Mouse (Mus musculus) limb, embryonic 11.5 days (tissue): ENCODE results near the gene Orm2. TPM values are rescaled to one million over a fixed set of nuclear protein-coding genes. Genes with fewer than 3 reads are reported as not detected.
"Not testable (repeated sequence)": the region's sequence is repeated elsewhere in the genome, so short reads cannot be mapped to it uniquely, and the experiment has no call there.

Source experiments
- ATAC-seq: fragments of 200-750 bp; cut with Nextera tagmentation; 2 replicates; pipeline ENCODE4 v1.8.0; 2017; ENCODE audit warnings: low read depth; ENCODE audit not compliant: insufficient number of reproducible peaks, low FRiP score, low TSS enrichment
- DNase-seq: peaks from one replicate; pipeline ENCODE4 v3.0.0-alpha.2; 2015; ENCODE audit warnings: low spot score
- H3K27ac ChIP-seq: fragments of 300-500 bp; sonication (generic); replicated peaks from 2 replicates; pipeline ENCODE4 v1.5.1; 2014; ENCODE audit warnings: low read depth, mild to moderate bottlenecking, low read length
- H3K27me3 ChIP-seq: fragments of 300-500 bp; sonication (generic); 2 replicates; pipeline ENCODE4 v1.6.1; 2014; ENCODE audit warnings: mild to moderate bottlenecking, low read length, mixed read lengths; ENCODE audit not compliant: control insufficient read depth, insufficient read depth
- H3K36me3 ChIP-seq: fragments of 300-500 bp; sonication (generic); 2 replicates; pipeline ENCODE4 v1.6.1; 2014; ENCODE audit warnings: mild to moderate bottlenecking, low read length, moderate library complexity, mixed read lengths; ENCODE audit not compliant: control insufficient read depth, insufficient read depth
- H3K4me1 ChIP-seq: fragments of 300-500 bp; sonication (generic); 2 replicates; pipeline ENCODE4 v1.6.1; 2014; ENCODE audit warnings: low read length, mixed read lengths; ENCODE audit not compliant: control insufficient read depth, insufficient read depth
- H3K4me2 ChIP-seq: fragments of 300-500 bp; sonication (generic); 2 replicates; pipeline ENCODE4 v1.6.1; 2014; ENCODE audit warnings: low read depth, mild to moderate bottlenecking, moderate library complexity; ENCODE audit not compliant: severe bottlenecking
- H3K4me3 ChIP-seq: fragments of 300-500 bp; sonication (generic); 2 replicates; pipeline ENCODE4 v1.5.1; 2014; ENCODE audit warnings: low read depth, low read length
- H3K9ac ChIP-seq: fragments of 300-500 bp; sonication (generic); 2 replicates; pipeline ENCODE4 v1.6.1; 2014; ENCODE audit warnings: mild to moderate bottlenecking, low read length
- H3K9me3 ChIP-seq: fragments of 300-500 bp; sonication (generic); 2 replicates; pipeline ENCODE4 v1.6.1; 2016; ENCODE audit warnings: low read length; ENCODE audit not compliant: control insufficient read depth
- WGBS: fragments of 180-500 bp; shearing (Covaris S2); extraction: QIAGEN DNeasy Blood & Tissue Kit; methylation state at CpG from one replicate; pipeline ENCODE4 v1.1.7; 2014; 5-methylcytosine and 5-hydroxymethylcytosine counted together
- polyA plus RNA-seq: library from polyadenylated mRNA; unstranded; fragments of >200 nt; fragmentation: Nextera tagmentation; extraction: Ambion mirVana; gene quantifications from 2 replicates; pipeline ENCODE4 v1.2.1, GENCODE M21; 2014

The Orm2 gene
- not detected in 2 replicates for polyA plus RNA-seq

DNA sequence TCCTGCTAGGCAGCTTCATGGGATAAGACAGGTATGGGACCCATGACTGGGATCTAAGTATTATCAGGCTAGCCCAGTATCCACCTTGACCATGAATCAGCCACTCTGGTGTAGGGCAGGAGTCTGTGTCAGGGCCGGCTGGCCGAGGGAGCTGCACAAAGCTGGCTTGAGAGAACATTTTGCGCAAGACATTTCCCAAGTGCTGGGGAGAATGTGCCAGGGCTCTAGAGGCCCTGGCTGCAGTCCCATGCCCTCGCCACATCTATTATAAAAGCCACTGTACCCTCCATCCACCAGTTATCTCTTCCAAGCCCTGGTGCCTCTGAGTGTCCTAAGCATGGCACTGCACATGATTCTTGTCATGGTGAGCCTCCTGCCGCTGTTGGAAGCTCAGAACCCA lies at the start of gene Orm2:
Orm2 (plus strand) TSS at position 300 of the 400 bp plus-strand sequence.
- Histone ChIP-seq H3K9me3 (no peaks in the 10 kb centered on the region), H3K27me3 (no peaks in the 10 kb centered on the region), H3K36me3 (no peaks in the 10 kb centered on the region), H3K27ac (no peak within 1 kb of the TSS), H3K4me1 (no peaks in the 10 kb centered on the region), H3K4me2 (no peak within 1 kb of the TSS), H3K9ac (no peak within 1 kb of the TSS), H3K4me3 (no peak within 1 kb of the TSS)
- DNase-seq (no peak), ATAC-seq (no peak)
- 93% methylated on average over 5 of the region's 5 CpGs for WGBS

DNA sequence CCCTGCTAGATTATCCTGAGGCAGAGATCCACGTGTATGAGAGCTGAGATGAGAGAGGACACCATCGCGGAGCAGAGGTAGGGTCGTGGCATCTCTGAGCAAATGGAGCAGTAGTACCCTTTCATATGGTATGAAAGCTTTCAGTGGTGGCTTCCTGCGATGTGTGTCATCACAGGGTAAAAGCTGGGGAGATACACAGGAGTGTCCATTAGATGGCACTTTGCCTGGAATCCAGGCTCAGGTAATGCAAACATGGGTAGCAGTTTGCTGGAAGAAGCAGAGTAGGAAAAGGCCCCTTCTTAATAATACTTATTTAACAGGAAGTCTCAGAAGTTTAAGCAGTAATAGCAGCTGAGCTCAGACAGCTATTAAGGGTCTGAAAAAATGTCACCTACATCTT lies 48.2 kb upstream of the Orm2 start:
- DNase-seq: no peak
- no peak overlapping the region for H3K9ac ChIP-seq
- peaks cover 2% of the 10 kb centered on the region; the same call in 1 of the 2 replicates for H3K36me3 ChIP-seq
- H3K4me3 ChIP-seq: no peak overlapping the region
- no peaks in the 10 kb centered on the region for H3K4me1 ChIP-seq
- H3K9me3 ChIP-seq: no peaks in the 10 kb centered on the region
- ATAC-seq: no peak
- no peak overlapping the region for H3K27ac ChIP-seq
- no peak overlapping the region for H3K4me2 ChIP-seq
- H3K27me3 ChIP-seq: no peaks in the 10 kb centered on the region
- 73% methylated on average over 5 of the region's 5 CpGs for WGBS

DNA sequence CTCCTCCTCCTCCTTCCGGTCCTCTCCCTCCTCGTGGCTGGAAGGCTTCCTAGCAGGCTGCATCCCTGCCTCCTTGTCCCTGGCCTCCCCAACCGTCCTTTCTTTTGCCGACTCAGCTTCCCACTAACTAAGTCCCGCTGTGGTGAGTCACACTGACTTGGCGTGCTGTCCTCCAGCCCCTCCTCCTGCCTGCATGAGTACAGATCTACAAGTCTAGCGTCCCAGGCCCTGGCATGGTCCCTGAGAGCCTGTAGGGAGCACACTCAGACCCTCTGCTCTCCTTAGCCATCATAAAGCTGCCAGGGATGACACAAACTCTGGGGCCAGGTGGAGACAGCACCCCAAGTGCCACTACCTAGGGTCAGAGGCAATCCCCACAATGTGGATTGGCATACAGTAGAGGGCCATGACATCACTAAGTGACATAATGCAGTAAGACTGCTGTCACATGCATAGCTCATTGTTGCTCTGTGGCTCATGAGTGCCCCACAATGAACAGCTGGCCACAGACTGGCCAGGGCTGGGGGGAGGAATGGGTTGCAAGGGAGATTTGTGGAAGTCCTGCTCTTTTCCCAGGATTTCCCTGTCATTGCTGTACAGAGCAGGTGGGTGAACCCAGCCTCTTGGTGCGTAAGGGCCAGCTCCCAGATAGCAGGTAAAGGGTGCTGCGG lies 46.0 kb upstream of the Orm2 start:
- Histone ChIP-seq H3K4me1 (no peaks in the 10 kb centered on the region), H3K4me2 (no peak overlapping the region), H3K27me3 (no peaks in the 10 kb centered on the region), H3K27ac (no peak overlapping the region), H3K9me3 (no peaks in the 10 kb centered on the region), H3K9ac (no peak overlapping the region), H3K36me3 (peaks cover 2% of the 10 kb centered on the region; the same call in 1 of the 2 replicates), H3K4me3 (no peak overlapping the region)
- 76% methylated on average over 9 of the region's 9 CpGs for whole genome bisulfite sequencing
- no peak for ATAC-seq
- DNase-seq: no peak

DNA sequence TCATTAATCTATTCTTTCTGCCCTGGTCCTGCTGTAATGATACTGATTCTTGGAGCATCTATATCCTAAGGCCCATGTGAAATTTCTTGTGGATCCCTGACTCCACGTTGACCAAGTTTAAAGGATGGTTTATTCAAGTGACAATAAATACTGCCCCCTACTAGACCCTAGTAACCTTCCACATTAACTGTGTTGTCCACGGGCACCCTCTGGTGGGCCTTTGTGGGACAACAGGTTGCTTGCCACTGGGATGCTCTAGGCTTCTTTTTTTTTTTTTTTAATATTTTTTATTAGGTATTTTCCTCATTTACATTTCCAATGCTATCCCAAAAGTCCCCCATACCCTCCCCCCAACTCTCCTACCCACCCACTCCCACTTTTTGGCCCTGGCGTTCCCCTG lies 42.7 kb upstream of the Orm2 start:
- H3K4me2 ChIP-seq, H3K9ac ChIP-seq, ATAC-seq, H3K9me3 ChIP-seq, H3K36me3 ChIP-seq, H3K4me1 ChIP-seq, H3K4me3 ChIP-seq, H3K27ac ChIP-seq, H3K27me3 ChIP-seq: not testable (repeated sequence)
- peak; percentile 79 for DNase-seq
- WGBS: 24% methylated on average over 3 of the region's 3 CpGs

DNA sequence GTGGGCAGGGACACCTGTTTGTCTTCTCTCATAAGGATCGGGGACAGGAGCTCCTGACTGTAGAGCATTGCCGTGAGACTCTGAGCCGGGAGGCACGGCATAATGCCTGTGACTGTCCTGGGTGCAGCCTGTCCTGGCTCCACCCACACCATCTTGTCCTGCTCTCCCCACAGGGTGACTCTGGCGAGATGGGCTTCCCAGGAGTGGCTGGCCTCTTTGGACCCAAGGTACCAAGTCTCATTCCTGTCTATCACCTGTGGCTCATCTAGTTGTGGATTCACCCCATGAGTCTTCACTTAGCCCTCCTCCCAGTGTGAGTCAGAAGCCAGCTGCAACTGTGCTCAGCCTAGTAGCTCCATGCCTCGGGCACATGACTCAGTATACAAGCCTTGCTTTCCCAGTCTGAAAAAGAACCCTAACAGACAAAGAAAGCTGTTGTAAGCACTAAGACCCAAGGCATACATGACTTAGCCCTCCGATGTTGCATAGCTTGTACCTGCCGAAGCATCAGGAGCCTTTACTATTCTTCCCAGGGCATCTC lies 38.9 kb upstream of the Orm2 start:
- Histone ChIP-seq H3K27ac (no peak overlapping the region), H3K4me3 (no peak overlapping the region), H3K36me3 (peaks cover 4% of the 10 kb centered on the region; the same call in 1 of the 2 replicates), H3K9me3 (no peaks in the 10 kb centered on the region), H3K9ac (no peak overlapping the region), H3K4me1 (no peaks in the 10 kb centered on the region), H3K27me3 (no peaks in the 10 kb centered on the region), H3K4me2 (no peak overlapping the region)
- WGBS: 77% methylated on average over 8 of the region's 8 CpGs
- no peak for DNase-seq
- no peak for ATAC-seq

DNA sequence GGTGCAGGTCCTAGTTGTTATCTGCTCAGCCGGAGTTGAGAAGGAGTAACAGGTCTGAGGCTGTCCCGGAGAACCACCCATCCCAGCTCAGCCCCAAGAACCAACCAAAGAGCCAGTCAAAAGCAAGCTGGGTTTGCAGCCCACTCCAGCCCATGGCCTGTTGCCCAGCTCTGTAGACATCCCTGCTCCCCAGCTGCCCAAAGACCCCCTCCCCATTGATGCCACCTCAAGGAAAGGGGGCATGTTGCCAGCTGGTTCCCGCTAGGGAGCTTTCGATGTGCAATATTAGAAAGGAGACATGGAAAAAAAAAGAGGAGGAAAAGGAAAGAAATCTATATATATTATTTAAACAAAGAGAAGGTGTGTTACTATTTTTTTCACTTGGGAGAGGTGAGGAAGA lies 28.8 kb upstream of the Orm2 start:
- peaks cover 11% of the 10 kb centered on the region; the same call in 1 of the 2 replicates for H3K36me3 ChIP-seq

DNA sequence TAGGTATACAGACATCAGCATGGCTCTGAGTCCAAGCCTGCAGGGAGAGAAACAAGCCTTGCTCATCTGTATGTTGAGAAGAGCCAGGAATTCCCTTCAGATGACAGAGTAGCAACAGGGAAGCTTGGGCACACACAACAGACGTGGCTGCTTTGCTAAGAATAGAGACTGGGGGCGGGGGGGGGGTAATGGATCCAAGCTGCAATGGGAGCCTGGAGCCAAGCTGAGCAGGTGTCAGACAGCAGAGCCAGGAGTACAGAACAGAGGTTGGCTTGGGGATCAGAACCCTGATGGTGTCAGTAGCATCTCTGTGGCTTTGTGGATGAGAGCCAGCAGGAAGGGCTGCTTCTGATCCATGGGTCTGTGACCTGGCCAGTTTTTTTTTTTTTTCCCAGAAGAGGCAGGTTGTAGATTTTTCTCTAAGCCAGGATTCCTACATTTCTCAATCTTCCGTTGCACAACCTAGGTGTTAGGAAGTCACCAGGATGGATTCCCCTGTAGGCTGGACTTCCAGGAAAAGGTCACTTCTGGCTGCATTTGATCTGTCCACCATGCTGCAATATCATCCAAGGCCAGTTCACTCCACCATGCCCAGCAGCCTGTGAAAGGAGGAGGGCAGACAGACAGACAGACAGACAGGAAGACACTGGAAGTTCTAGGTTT lies 23.7 kb upstream of the Orm2 start:
- H3K4me2 ChIP-seq: no peak overlapping the region
- no peaks in the 10 kb centered on the region for H3K4me1 ChIP-seq
- WGBS: 76% methylated on average over 3 of the region's 3 CpGs
- H3K4me3 ChIP-seq: no peak overlapping the region
- ATAC-seq (no peak), DNase-seq (no peak)
- no peaks in the 10 kb centered on the region for H3K36me3 ChIP-seq
- H3K27ac ChIP-seq: no peak overlapping the region
- no peaks in the 10 kb centered on the region for H3K9me3 ChIP-seq
- H3K27me3 ChIP-seq: no peaks in the 10 kb centered on the region
- H3K9ac ChIP-seq: no peak overlapping the region

More for the DNA sequence above, 28.8 kb upstream of the Orm2 start:
- H3K4me3 ChIP-seq: no peak overlapping the region
- no peaks in the 10 kb centered on the region for H3K27me3 ChIP-seq
- no peak overlapping the region for H3K27ac ChIP-seq
- H3K4me2 ChIP-seq: no peak overlapping the region
- 93% methylated on average over 4 of the region's 4 CpGs for WGBS
- no peaks in the 10 kb centered on the region for H3K4me1 ChIP-seq
- H3K9me3 ChIP-seq: no peaks in the 10 kb centered on the region
- no peak overlapping the region for H3K9ac ChIP-seq
- no peak for DNase-seq
- no peak for ATAC-seq

DNA sequence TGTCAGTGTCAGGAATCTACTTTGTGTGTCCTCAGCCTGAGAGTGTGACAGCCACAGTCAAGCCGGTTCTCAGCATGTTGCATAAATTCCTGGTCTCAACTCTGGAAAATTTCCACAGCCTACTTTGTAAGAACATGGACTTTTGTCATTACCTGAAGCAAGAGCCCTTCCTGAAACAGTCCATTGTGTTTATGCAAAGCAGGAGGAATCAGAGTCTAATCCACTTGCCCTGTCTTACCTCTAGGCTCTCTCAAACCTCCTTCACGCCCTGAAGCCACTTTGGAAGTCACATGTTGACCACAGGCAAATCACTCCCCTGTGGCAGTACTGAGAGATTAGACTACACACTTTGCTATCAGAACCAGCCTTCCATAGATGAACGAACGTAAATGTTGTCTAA lies 19.8 kb upstream of the Orm2 start:
- Histone ChIP-seq H3K9me3 (no peaks in the 10 kb centered on the region), H3K4me1 (no peaks in the 10 kb centered on the region), H3K4me2 (no peak overlapping the region), H3K9ac (no peak overlapping the region), H3K27ac (no peak overlapping the region), H3K36me3 (no peaks in the 10 kb centered on the region), H3K27me3 (no peaks in the 10 kb centered on the region), H3K4me3 (no peak overlapping the region)
- ATAC-seq (no peak), DNase-seq (no peak)
- 80% methylated on average over 4 of the region's 4 CpGs for WGBS
